Mouse (Mus musculus) stomach, postnatal 0 days (tissue): ENCODE measurements around the gene Shcbp1l.

Experiments used
- CTCF ChIP-seq: IDR thresholded peaks from 2 replicates; pipeline ENCODE4 v1.5.1; 2016; ENCODE audit warnings: antibody characterized with exemption, low read depth, mild to moderate bottlenecking, moderate library complexity
- EP300 ChIP-seq: optimal IDR thresholded peaks from 2 replicates; pipeline ENCODE3; 2016; ENCODE audit warnings: antibody characterized with exemption

DNA sequence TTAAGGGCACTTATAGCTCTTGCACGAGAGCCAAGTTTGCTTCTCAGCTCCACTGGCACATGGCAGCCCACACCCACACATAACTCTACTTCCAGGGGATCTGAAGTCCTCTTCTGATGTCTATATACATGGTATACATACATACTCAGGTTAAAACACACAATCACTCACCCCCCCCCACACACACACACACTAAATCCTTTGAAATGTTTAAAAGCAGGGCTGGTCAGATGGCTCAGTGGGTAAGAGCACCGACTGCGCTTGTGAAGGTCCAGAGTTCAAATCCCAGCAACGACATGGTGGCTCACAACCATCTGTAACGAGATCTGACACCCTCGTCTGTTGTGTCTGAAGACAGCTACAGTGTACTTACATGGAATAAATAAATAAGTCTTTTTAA lies 13.2 kb upstream of the Shcbp1l start:
- TF ChIP-seq CTCF (no peak), EP300 (no peak)
